Mouse (Mus musculus): ENCODE measurements around the gene Rlbp1.

Rlbp1 gene

DNA sequence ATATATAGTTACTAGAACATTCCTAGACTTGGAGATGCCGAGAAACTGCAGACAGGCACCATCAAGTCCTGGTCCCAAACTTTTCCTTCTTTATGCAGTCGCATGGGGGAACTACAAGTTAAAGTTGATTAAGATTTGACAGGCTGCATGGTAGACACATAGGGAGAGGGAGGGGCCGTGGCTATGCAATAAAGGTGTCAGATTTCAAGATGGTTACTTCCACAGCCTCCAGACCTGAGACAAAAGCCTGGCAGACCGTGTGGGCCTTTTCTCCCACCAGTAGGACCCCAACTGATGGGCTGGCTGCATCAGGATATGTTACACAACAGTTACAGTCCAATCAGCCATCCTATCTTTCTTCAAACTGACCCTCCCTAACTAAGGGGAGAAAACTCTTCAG, 17.4 kb downstream of the Rlbp1 start:
- no peaks in the 10 kb centered on the region for H3K27me3 ChIP-seq (ENCODE audit: insufficient read depth, low read length)

DNA sequence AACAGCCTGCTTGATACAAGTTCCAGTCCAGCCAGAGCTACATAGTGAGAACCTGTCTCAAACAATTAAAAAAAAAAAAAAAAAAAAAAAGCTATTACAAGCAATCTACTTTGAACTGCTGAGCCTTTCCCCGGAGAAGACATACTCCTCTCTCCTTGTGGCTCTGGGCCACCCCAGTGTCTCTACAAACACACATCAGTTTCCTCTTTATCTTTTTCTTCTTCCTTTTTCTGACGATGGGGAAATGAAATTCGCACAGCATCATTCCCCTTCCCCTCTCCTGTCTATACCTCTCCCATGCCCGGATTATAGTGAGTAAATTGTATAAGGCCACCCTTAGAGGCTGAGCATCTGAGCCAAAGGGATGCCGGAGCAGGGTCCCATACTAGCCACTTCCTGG, 18.2 kb downstream of the Rlbp1 start:
- peaks cover 6% of the 10 kb centered on the region for H3K36me3 ChIP-seq (ENCODE audit: insufficient read depth, low read length)
- peaks cover 33% of the 10 kb centered on the region for H3K4me1 ChIP-seq (replicated peaks; ENCODE audit: low read depth, low read length)
- no peak for TF ChIP-seq CTCF (conservative IDR thresholded peaks at IDR 0.05; ENCODE audit: low read length)
- TF ChIP-seq POU5F1 (IDR thresholded peaks at IDR 0.05; ENCODE audit: borderline replicate concordance, low read length) = no peak
- no peak for TF ChIP-seq NANOG (IDR thresholded peaks at IDR 0.05; ENCODE audit: borderline replicate concordance, low read length)
- H3K4me3 ChIP-seq (replicated peaks; ENCODE audit: low read length) = no peak overlapping the region
- H3K9me3 ChIP-seq (ENCODE audit: low read length) = peaks cover 3% of the 10 kb centered on the region; the same call in 1 of the 2 replicates
- H3K27me3 ChIP-seq (ENCODE audit: insufficient read depth, low read length) = no peaks in the 10 kb centered on the region

More for the DNA sequence above, 17.4 kb downstream of the Rlbp1 start:
- Histone ChIP-seq H3K9me3 (ENCODE audit: low read length) (peaks cover 3% of the 10 kb centered on the region; the same call in 1 of the 2 replicates), H3K36me3 (ENCODE audit: insufficient read depth, low read length) (no peaks in the 10 kb centered on the region), H3K4me1 (replicated peaks; ENCODE audit: low read depth, low read length) (peaks cover 33% of the 10 kb centered on the region), H3K4me3 (replicated peaks; ENCODE audit: low read length) (no peak overlapping the region)
- TF ChIP-seq NANOG (IDR thresholded peaks at IDR 0.05; ENCODE audit: borderline replicate concordance, low read length) (no peak), CTCF (conservative IDR thresholded peaks at IDR 0.05; ENCODE audit: low read length) (no peak), POU5F1 (IDR thresholded peaks at IDR 0.05; ENCODE audit: borderline replicate concordance, low read length) (no peak)

DNA sequence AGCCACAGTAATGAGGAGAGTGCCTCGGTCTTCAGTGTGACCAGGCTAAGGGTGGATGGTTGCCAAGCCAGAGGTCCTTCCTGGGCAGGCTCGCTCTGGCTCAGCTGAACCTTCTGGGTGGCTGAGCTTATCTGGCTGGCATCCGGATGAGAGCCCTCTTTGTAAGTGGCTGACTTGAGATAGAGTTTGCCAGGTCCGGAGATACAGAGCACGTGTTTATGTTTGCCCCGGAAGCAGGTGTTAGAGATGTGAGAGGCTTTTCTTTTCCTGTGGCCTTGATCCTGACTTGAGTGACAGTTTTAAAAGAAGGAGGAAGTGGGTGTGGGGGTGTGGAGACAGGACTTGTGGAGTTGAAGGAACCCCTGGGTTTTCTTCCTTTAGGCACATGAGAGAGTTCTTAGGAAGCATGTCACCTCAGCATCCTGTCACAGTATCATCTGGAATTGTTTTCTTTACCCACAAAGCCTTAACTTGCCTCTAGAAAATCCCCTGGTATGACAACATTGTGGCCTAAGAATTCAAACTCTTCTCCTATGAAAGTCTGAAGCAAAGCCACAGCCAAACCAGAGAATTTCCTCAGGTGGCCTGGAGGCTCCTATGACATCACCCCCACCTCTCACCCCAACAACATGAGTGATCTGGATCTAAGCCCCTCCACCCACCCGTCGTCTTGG, 23.3 kb downstream of the Rlbp1 start:
- H3K9me3 ChIP-seq (ENCODE audit: low read length) = peaks cover 3% of the 10 kb centered on the region; the same call in 1 of the 2 replicates
- no peaks in the 10 kb centered on the region for H3K27me3 ChIP-seq (ENCODE audit: insufficient read depth, low read length)
- H3K36me3 ChIP-seq (ENCODE audit: insufficient read depth, low read length) = peaks cover 53% of the 10 kb centered on the region
- TF ChIP-seq NANOG (IDR thresholded peaks at IDR 0.05; ENCODE audit: borderline replicate concordance, low read length) (no peak), CTCF (conservative IDR thresholded peaks at IDR 0.05; ENCODE audit: low read length) (no peak), POU5F1 (IDR thresholded peaks at IDR 0.05; ENCODE audit: borderline replicate concordance, low read length) (no peak)
- no peak overlapping the region for H3K4me3 ChIP-seq (replicated peaks; ENCODE audit: low read length)
- peaks cover 30% of the 10 kb centered on the region for H3K4me1 ChIP-seq (replicated peaks; ENCODE audit: low read depth, low read length)

DNA sequence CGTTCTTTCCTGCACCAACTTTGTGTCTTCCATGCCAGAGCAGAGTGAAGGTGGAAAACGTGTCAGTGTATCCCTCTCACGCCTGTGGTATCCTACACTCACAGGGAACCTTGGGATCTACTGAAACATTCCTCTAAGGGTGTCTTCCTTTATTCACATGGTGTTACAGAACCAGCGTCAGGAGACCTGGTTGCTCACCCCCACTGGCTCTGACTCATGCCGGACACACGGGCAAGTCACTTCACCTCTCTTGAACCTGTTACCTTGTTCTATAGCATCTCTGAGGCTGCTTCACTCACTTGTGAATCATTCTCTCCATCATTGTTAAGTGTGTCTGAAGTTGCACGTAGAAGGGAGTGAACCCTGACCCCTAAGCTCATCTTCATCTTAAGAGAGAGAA, 24.0 kb downstream of the Rlbp1 start:
- Histone ChIP-seq H3K36me3 (ENCODE audit: insufficient read depth, low read length) (peaks cover 60% of the 10 kb centered on the region), H3K4me3 (replicated peaks; ENCODE audit: low read length) (no peak overlapping the region), H3K4me1 (replicated peaks; ENCODE audit: low read depth, low read length) (peaks cover 33% of the 10 kb centered on the region), H3K9me3 (ENCODE audit: low read length) (peaks cover 3% of the 10 kb centered on the region; the same call in 1 of the 2 replicates), H3K27me3 (ENCODE audit: insufficient read depth, low read length) (no peaks in the 10 kb centered on the region)
- no peak for TF ChIP-seq NANOG (IDR thresholded peaks at IDR 0.05; ENCODE audit: borderline replicate concordance, low read length)
- no peak for TF ChIP-seq CTCF (conservative IDR thresholded peaks at IDR 0.05; ENCODE audit: low read length)
- no peak for TF ChIP-seq POU5F1 (IDR thresholded peaks at IDR 0.05; ENCODE audit: borderline replicate concordance, low read length)

DNA sequence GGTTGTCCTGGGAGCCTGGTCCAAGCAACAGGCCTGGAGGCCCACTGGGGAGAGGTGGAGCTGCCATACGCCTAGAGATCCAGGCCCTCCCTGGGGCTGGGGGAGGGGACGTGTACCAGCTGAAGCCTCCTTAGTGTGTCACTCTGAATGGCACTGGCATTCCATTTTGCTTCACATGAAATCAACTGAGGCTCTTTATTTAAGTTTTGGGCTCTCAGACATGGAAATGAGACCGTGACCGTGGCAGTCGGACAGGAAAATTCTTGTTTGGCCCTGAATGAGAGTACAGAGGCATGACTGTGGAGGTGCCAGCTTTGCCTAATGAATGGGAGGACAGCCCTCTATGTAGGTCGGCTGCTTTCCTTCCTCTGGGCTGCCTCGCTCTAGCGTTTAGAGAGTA, 24.6 kb downstream of the Rlbp1 start:
- no peaks in the 10 kb centered on the region for H3K27me3 ChIP-seq (ENCODE audit: insufficient read depth, low read length)
- H3K4me3 ChIP-seq (replicated peaks; ENCODE audit: low read length) = no peak overlapping the region
- peaks cover 3% of the 10 kb centered on the region; the same call in 1 of the 2 replicates for H3K9me3 ChIP-seq (ENCODE audit: low read length)
- TF ChIP-seq POU5F1 (IDR thresholded peaks at IDR 0.05; ENCODE audit: borderline replicate concordance, low read length) (no peak), CTCF (conservative IDR thresholded peaks at IDR 0.05; ENCODE audit: low read length) (no peak), NANOG (IDR thresholded peaks at IDR 0.05; ENCODE audit: borderline replicate concordance, low read length) (no peak)
- H3K36me3 ChIP-seq (ENCODE audit: insufficient read depth, low read length) = peaks cover 65% of the 10 kb centered on the region
- peaks cover 33% of the 10 kb centered on the region for H3K4me1 ChIP-seq (replicated peaks; ENCODE audit: low read depth, low read length)

DNA sequence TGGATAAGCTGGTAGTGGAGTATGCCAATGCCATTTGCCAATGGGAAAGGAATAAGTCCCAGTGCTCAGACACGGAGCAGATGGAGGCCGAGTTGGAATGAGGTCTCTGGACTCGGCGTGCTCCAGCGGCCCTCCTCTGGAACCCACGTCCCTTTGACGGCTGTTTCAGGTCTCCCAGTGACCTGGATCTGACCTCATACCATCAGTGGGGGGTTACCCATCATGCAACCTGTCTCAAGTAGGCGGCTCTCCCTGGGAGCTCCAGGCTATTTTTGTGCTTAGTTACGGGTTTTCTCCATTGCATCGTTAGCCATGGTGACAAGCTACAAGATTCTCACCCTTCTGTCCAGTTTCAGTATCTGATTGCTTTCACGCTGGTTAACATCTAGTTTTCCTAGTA, 26.8 kb downstream of the Rlbp1 start:
- Histone ChIP-seq H3K4me1 (replicated peaks; ENCODE audit: low read depth, low read length) (peaks cover 38% of the 10 kb centered on the region), H3K27me3 (ENCODE audit: insufficient read depth, low read length) (no peaks in the 10 kb centered on the region), H3K36me3 (ENCODE audit: insufficient read depth, low read length) (peaks cover 83% of the 10 kb centered on the region), H3K9me3 (ENCODE audit: low read length) (no peaks in the 10 kb centered on the region), H3K4me3 (replicated peaks; ENCODE audit: low read length) (no peak overlapping the region)
- TF ChIP-seq NANOG (IDR thresholded peaks at IDR 0.05; ENCODE audit: borderline replicate concordance, low read length) = no peak
- TF ChIP-seq CTCF (conservative IDR thresholded peaks at IDR 0.05; ENCODE audit: low read length) = no peak
- TF ChIP-seq POU5F1 (IDR thresholded peaks at IDR 0.05; ENCODE audit: borderline replicate concordance, low read length) = no peak

DNA sequence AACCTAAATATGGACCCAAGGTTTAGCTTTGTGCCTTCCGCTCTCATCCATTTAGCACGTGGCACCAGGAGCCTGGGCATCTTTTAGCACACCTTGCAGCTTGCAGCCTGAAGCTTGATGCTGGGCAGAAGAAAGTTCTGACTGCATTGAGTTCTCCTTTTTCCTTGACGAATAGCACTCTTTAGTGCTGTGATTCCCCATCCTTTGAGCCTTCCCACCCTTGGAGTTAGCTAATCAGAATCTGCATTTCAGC, 27.7 kb downstream of the Rlbp1 start:
- H3K9me3 ChIP-seq (ENCODE audit: low read length) = no peaks in the 10 kb centered on the region
- H3K27me3 ChIP-seq (ENCODE audit: insufficient read depth, low read length) = no peaks in the 10 kb centered on the region
- no peak overlapping the region for H3K4me3 ChIP-seq (replicated peaks; ENCODE audit: low read length)
- peaks cover 34% of the 10 kb centered on the region for H3K4me1 ChIP-seq (replicated peaks; ENCODE audit: low read depth, low read length)
- H3K36me3 ChIP-seq (ENCODE audit: insufficient read depth, low read length) = peaks cover 90% of the 10 kb centered on the region
- TF ChIP-seq NANOG (IDR thresholded peaks at IDR 0.05; ENCODE audit: borderline replicate concordance, low read length) (no peak), POU5F1 (IDR thresholded peaks at IDR 0.05; ENCODE audit: borderline replicate concordance, low read length) (no peak), CTCF (conservative IDR thresholded peaks at IDR 0.05; ENCODE audit: low read length) (no peak)

DNA sequence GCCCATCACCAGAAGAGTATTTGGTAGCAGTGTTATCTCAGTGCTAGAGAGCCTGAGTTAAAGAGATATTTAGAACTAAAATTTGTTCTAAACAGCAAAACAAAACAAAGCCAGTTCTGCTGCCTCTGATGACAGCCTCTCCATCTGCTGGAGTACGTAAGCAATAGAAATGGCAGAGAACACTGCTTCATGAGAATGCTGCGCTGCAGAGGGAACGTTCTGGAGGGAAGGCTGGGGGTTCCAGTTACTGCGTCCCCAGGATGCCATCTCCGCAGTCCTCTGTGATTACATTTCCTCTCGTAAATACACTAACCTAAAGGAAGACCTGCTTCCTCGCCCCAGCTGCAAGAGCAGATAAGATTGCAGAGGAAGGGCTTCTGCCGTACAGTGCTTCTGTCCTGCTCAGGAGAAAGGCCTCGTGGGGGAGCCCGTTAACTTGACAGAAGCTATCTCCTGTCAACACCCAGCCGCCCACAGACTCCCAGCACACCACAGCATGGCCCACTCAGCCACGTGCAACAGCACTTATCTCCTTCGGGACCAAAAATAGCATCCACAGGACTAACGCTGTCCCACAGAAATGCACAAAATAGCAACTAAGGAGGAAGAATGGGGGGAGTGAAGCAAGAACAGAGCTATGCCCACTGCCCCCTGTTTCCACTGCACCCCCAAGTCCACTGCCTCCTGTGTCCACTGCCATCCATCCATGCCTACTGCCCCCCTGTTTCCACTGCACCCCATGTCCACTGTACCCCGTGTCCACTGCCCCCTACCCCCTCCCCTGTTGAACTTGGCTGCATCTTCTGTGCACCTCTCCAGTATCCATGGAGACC, 28.3 kb downstream of the Rlbp1 start:
- no peaks in the 10 kb centered on the region for H3K9me3 ChIP-seq (ENCODE audit: low read length)
- H3K27me3 ChIP-seq (ENCODE audit: insufficient read depth, low read length) = no peaks in the 10 kb centered on the region
- TF ChIP-seq CTCF (conservative IDR thresholded peaks at IDR 0.05; ENCODE audit: low read length) (no peak), POU5F1 (IDR thresholded peaks at IDR 0.05; ENCODE audit: borderline replicate concordance, low read length) (no peak), NANOG (IDR thresholded peaks at IDR 0.05; ENCODE audit: borderline replicate concordance, low read length) (no peak)
- H3K4me3 ChIP-seq (replicated peaks; ENCODE audit: low read length) = no peak overlapping the region
- peaks cover 34% of the 10 kb centered on the region for H3K4me1 ChIP-seq (replicated peaks; ENCODE audit: low read depth, low read length)
- H3K36me3 ChIP-seq (ENCODE audit: insufficient read depth, low read length) = peaks cover 90% of the 10 kb centered on the region
